Mouse (Mus musculus) hindbrain, embryonic 13.5 days (tissue): Measurements from ENCODE around the gene B4galt2. TPM values are rescaled to one million over a fixed set of nuclear protein-coding genes. Genes with fewer than 3 reads are reported as not detected.
A peak's percentile ranks its signal among the peaks of the same experiment; 100 is the strongest.

Experiments
- ATAC-seq: fragments of 200-750 bp; cut with Nextera tagmentation; 2 replicates; pipeline ENCODE4 v1.8.0; 2017; ENCODE audit warnings: moderate TSS enrichment; ENCODE audit not compliant: low FRiP score
- H3K27ac ChIP-seq: fragments of 300-500 bp; sonication (generic); 2 replicates; pipeline ENCODE4 v1.5.1; 2015; ENCODE audit warnings: inconsistent platforms, mild to moderate bottlenecking, moderate library complexity
- H3K27me3 ChIP-seq: fragments of 300-500 bp; sonication (generic); 2 replicates; pipeline ENCODE4 v1.6.1; 2015; ENCODE audit warnings: mild to moderate bottlenecking, inconsistent platforms
- H3K36me3 ChIP-seq: fragments of 300-500 bp; sonication (generic); 2 replicates; pipeline ENCODE4 v1.6.1; 2015; ENCODE audit warnings: mild to moderate bottlenecking, inconsistent platforms
- H3K4me1 ChIP-seq: fragments of 300-500 bp; sonication (generic); replicated peaks from 2 replicates; pipeline ENCODE4 v1.6.1; 2015; ENCODE audit warnings: inconsistent platforms
- H3K4me2 ChIP-seq: fragments of 300-500 bp; sonication (generic); 2 replicates; pipeline ENCODE4 v1.6.1; 2015; ENCODE audit warnings: inconsistent platforms, mild to moderate bottlenecking, moderate library complexity
- H3K4me3 ChIP-seq: fragments of 300-500 bp; sonication (generic); 2 replicates; pipeline ENCODE4 v1.5.1; 2015; ENCODE audit warnings: mild to moderate bottlenecking, inconsistent platforms
- H3K9ac ChIP-seq: fragments of 300-500 bp; sonication (generic); 2 replicates; pipeline ENCODE4 v1.6.1; 2015; ENCODE audit warnings: mild to moderate bottlenecking, inconsistent platforms
- H3K9me3 ChIP-seq: fragments of 300-500 bp; sonication (generic); 2 replicates; pipeline ENCODE4 v1.6.1; 2016; ENCODE audit warnings: inconsistent platforms
- WGBS: fragments of 180-500 bp; shearing (Covaris S2); methylation state at CpG from one replicate; pipeline ENCODE4 v1.1.7; 2015; 5-methylcytosine and 5-hydroxymethylcytosine counted together
- polyA plus RNA-seq: library from polyadenylated mRNA; unstranded; fragments of >200 nt; fragmentation: Nextera tagmentation; extraction: Ambion mirVana; gene quantifications from 2 replicates; pipeline ENCODE4 v1.2.1, GENCODE M21; 2015

The B4galt2 gene
- polyA plus RNA-seq, result 45.2 and 45.4 TPM in 2 replicates

DNA sequence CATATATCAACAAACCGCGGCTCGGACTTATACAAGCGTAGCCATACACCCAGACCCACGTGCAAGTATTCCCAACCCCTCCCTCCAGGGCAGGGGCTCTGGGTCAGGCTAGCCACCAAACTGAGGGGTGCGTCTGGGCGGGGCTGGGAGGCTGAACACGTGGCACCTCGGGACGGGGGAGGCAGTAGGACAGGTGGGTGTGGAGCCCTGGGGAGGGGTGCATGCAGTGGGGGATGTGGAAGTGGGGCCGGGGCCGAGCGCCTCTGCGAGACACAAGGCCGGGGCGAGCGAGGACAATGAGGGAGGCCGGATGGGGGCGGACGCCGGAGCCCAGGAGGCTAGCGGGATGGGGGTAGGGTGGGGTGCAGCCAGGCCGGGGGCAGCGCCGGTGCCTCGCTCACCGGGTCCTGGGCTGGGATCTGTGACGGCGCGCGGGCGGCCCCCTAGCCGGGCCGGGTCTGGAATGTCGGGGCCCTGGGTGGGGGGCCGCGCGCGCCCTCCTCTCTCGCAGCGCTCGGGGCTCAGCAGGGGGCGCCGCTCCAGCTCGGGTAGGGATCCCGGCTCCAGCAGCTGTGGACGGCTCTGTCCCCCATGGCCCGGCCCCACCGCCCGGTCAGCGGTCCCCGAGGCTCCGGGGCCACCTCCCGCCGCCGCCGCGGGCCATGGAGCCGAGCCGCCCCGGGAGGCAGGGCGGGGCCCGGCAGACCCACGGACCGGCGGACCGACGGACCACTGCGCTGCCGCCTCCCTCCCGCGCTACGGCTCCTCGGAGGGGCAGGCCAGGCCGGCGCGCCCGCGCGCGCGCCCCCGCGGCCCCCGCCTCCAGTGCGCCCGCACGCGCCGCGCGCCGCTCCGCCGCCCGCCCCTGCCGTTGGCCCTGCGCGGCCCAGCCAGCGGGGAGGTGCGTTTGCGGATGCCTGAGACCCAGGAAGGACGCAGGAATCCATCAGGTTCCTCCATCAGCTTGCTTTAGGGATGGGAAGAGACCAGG, at the start of gene B4galt2:
B4galt2 (minus strand) TSS at position 787 of the 991 bp plus-strand sequence.
- under 1% methylated on average over 63 of the region's 103 CpGs for WGBS
- H3K4me1 ChIP-seq, result peaks cover 80% of the 10 kb centered on the region
- H3K27me3 ChIP-seq, result no peaks in the 10 kb centered on the region
- peak within 1 kb of the TSS; percentile 91 for H3K9ac ChIP-seq
- H3K9me3 ChIP-seq, result no peaks in the 10 kb centered on the region
- peak; percentile 43 for ATAC-seq
- peak within 1 kb of the TSS; percentile 87 for H3K27ac ChIP-seq
- peak within 1 kb of the TSS; percentile 89 for H3K4me2 ChIP-seq
- peaks cover 52% of the 10 kb centered on the region for H3K36me3 ChIP-seq
- H3K4me3 ChIP-seq, result peak within 1 kb of the TSS; percentile 82

DNA sequence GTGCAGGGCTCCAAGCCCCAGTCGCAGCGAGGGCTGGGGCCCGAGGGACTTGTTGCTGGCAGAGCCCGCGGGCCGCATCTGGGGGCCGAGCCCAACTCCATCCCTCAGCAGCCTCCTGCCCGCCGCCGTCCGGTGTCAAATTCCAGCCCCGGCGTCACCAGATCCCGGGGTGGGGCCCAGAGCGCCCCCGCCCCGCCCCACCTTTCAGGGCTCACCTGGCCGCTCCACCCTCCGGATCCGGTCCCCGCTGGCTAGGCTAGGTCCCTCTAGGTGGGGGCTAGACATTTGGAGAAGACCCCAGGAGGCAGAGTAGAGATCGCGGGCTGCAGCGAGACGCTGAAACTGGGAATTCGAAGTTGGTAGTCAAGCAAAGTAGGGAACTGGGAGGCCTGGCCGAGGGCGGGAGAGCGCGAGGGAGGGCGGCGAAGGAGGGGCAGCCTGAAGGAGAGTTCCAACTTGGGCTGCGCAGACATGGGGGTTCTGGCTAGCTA, 46.1 kb upstream of the B4galt2 start, which contains the start of gene Artn:
Artn (minus strand) TSS at position 373 of the 491 bp plus-strand sequence.
- 0 out of 2 replicates have a peak, but pooled peaks cover 3% of the 10 kb centered on the region for H3K9me3 ChIP-seq
- H3K4me2 ChIP-seq, result peak within 1 kb of the TSS; percentile 53
- ATAC-seq, result no peak
- under 1% methylated on average over 33 of the region's 33 CpGs for WGBS
- peaks cover 37% of the 10 kb centered on the region for H3K4me1 ChIP-seq
- H3K27me3 ChIP-seq, result peaks cover 60% of the 10 kb centered on the region
- peak within 1 kb of the TSS; percentile 56 for H3K9ac ChIP-seq
- H3K27ac ChIP-seq, result no peak within 1 kb of the TSS
- peak within 1 kb of the TSS; percentile 25 for H3K4me3 ChIP-seq
- peaks cover 12% of the 10 kb centered on the region for H3K36me3 ChIP-seq

DNA sequence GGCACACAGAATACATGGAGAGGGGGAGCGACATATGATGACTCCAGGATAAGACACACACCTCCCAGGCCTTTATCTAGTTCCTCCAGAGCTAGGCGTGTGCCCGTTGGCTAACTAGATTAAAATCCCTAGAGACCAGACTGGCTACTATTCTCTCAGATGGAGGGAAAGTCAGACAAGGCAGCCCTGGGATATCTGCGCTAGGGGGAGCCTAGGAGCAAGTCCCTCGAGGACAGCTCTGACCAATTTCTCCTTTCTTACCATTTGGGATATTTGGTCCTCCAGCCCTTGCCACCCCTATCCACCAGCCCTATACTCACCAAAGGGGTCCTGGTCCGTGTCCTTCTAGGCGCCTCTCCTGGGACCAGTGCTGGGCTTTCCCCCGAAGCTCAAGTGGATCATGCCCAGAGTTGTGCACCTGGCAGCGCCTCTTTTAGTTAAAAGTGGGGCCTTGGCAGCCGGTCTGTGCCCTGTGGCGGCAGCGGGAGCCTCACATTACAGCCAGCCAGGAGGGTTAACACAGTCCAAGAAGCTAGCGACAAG, 45.5 kb upstream of the B4galt2 start:
- Histone ChIP-seq H3K36me3 (peaks cover 12% of the 10 kb centered on the region), H3K27me3 (peaks cover 66% of the 10 kb centered on the region), H3K4me3 (peak overlapping the region; percentile 25), H3K4me2 (peak overlapping the region; percentile 53), H3K4me1 (peaks cover 37% of the 10 kb centered on the region), H3K9ac (peak overlapping the region; percentile 56; the same call in 1 of the 2 replicates), H3K27ac (no peak overlapping the region), H3K9me3 (0 out of 2 replicates have a peak, but pooled peaks cover 3% of the 10 kb centered on the region)
- 3% methylated on average over 13 of the region's 13 CpGs for WGBS
- no peak for ATAC-seq

DNA sequence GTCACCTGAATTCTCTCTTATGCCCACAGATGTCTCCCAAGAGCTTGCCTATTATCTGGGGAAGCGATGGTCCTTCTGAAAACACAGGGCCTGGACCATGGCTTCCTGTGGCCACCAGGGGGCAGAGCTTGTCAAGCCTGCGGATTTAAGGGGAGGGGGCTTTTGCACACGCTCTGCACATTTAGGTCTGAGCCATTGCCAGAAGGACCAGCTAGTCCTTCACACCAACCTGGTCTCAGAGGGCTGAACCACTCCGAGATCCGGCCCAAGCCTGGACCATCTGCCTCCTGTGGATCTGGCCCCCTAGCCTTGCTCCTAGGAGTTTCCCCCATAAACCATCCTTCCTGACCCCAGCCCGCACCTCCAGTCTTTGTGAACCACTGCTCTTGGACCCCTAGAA, 44.9 kb upstream of the B4galt2 start:
- Histone ChIP-seq H3K9ac (no peak overlapping the region), H3K4me2 (no peak overlapping the region), H3K36me3 (peaks cover 12% of the 10 kb centered on the region), H3K27ac (no peak overlapping the region), H3K27me3 (peaks cover 71% of the 10 kb centered on the region), H3K9me3 (0 out of 2 replicates have a peak, but pooled peaks cover 3% of the 10 kb centered on the region), H3K4me3 (no peak overlapping the region), H3K4me1 (peaks cover 37% of the 10 kb centered on the region)
- ATAC-seq, result no peak
- WGBS, result 16% methylated on average over 6 of the region's 6 CpGs

DNA sequence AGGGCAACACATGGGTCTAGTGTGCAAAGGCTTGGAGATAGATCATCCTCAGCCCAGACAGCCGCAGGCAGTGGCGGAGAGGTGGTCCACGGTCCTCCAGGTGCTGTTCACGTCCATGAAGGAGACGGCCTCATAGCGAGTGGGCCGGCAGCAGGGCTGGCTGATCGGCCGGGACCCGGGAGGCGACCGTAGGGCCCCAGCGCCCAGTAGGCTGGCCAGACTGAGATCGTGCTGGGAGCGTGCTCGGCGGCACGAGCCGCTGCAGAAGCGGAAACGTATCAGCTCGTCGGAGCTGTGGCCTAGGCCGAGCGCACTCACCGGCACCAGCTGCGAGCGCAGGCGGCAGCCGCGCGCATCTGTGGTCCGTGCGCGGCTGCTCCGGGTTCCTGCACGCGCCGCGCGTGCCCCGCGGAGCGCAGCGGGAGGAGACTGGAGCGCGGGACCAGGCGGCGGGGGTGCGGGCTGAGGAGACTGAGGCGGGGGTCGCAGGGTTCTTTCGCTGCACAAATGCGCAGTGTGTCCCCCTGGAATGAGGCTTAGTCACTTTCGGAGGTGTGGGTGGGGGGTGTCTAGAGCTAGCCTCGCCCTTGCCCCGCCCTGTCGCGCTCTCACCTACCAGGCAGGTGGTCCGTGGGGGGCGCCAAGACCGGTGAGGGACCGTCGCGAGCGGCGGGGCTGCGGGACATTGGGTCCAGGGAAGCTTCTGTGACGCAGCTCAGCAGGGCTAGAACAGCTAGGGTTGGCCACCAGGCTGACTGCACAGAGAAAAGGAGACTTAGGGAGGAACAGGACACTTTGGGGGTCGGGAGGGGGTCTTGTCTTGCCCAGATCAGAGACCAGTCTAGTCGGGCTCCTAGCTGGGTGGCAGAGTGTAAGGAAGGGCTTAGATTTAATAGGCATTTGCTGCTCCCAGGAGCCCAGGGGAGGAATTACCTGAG, 43.5 kb upstream of the B4galt2 start:
- 0 out of 2 replicates have a peak, but pooled peaks cover 3% of the 10 kb centered on the region for H3K9me3 ChIP-seq
- H3K27ac ChIP-seq, result 0 out of 2 replicates have a peak overlapping the region, but pooled peaks have one; percentile 40
- peak overlapping the region; percentile 50 for H3K4me3 ChIP-seq
- peak overlapping the region; percentile 91 for H3K4me2 ChIP-seq
- peak overlapping the region; percentile 79 for H3K9ac ChIP-seq
- ATAC-seq, result peak; percentile 78
- peaks cover 76% of the 10 kb centered on the region for H3K27me3 ChIP-seq
- 1% methylated on average over 71 of the region's 71 CpGs for WGBS
- H3K36me3 ChIP-seq, result peaks cover under 1% of the 10 kb centered on the region; the same call in 1 of the 2 replicates
- peaks cover 37% of the 10 kb centered on the region for H3K4me1 ChIP-seq

DNA sequence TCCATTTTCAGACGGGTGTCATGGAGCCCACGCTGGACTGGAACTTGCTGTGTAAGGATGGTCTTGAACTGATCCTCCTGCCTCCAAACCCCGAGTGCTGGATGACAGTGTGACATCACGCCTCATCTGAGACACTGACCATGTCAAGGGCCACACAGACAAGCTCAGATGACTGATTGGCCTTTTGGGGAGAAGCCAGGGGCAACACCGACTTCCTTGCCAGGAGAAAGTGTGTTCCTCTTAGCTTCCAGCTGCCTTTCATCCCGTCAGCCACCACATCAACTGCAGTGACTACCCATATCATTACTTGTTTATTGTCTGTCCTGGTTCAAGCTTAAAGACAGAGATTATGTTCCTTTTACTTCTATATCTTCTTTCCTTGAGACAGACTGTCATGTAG, 41.6 kb upstream of the B4galt2 start:
- WGBS, result 70% methylated on average over 4 of the region's 6 CpGs
- Histone ChIP-seq H3K4me3 (no peak overlapping the region), H3K4me1 (peaks cover 35% of the 10 kb centered on the region), H3K9me3 (no peaks in the 10 kb centered on the region), H3K27ac (no peak overlapping the region), H3K4me2 (no peak overlapping the region), H3K9ac (no peak overlapping the region), H3K36me3 (no peaks in the 10 kb centered on the region), H3K27me3 (peaks cover 68% of the 10 kb centered on the region)
- ATAC-seq, result no peak

DNA sequence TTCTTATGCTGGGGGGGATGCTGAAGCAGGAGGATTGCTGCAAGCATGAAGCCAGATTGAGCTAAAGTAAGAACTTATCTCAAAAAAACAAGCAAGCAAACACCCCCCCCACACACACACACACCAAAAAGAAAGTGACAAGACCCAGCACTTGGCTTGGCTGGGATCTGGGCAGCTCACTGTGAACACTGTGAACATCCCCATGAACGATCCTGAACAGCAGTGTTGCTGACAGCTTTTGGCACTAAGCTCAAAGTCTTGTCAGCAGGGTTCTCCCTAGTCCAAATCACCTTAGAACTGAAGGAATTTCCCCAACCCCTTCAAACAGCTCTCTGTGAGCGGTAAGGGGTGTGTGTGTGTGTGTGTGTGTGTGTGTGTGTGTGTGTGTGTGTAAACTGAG, 40.2 kb upstream of the B4galt2 start:
- H3K4me1 ChIP-seq, result peaks cover 21% of the 10 kb centered on the region
- WGBS, result 69% methylated on average over 2 of the region's 2 CpGs
- no peak overlapping the region for H3K27ac ChIP-seq
- no peak overlapping the region for H3K4me3 ChIP-seq
- no peak overlapping the region for H3K9ac ChIP-seq
- no peaks in the 10 kb centered on the region for H3K36me3 ChIP-seq
- H3K27me3 ChIP-seq, result peaks cover 54% of the 10 kb centered on the region
- H3K4me2 ChIP-seq, result no peak overlapping the region
- ATAC-seq, result no peak
- no peaks in the 10 kb centered on the region for H3K9me3 ChIP-seq

DNA sequence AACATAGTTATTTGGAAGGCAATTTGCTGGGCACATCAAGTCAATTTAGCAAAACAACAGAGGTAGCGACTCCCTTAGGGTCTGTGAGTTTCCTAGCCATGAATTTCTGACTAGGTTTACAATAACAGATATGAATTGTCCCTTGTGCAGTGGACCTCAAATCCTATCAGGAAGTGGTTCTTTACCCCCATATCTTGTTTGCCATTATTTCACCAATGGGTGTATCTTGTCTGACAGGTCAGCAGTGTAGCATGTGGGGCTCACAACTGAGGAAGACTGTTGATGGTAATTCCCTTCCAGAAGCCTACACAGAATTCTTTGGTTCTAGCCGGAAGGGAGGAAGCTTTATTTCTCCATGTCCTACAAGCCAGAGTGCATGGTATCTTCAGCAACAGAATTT, 38.1 kb upstream of the B4galt2 start:
- H3K9me3 ChIP-seq, result no peaks in the 10 kb centered on the region
- H3K27me3 ChIP-seq, result peaks cover 33% of the 10 kb centered on the region
- no peak overlapping the region for H3K9ac ChIP-seq
- no peaks in the 10 kb centered on the region for H3K36me3 ChIP-seq
- no peak overlapping the region for H3K4me3 ChIP-seq
- H3K4me2 ChIP-seq, result no peak overlapping the region
- H3K4me1 ChIP-seq, result peaks cover 2% of the 10 kb centered on the region
- WGBS, result 94% methylated on average over 2 of the region's 2 CpGs
- H3K27ac ChIP-seq, result no peak overlapping the region
- no peak for ATAC-seq

DNA sequence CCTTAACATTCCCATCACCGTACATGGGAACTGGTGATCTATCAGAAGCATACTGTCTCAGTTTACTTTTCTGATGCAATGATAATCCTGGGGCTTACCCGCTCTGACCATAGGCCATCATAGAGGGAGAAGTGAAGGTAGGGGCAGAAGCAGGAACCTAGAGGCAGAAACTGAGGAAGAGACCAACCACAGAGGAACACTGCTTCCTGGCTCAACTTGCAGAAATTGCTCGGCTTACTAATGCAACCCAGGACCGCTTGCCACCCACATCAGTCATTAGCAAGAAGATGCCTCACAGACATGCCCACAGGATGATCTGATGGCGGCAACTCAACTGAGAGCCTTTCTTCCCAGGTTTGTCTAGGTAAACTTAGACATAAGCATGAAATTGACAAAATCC, 35.5 kb upstream of the B4galt2 start:
- H3K27me3 ChIP-seq, result peaks cover 10% of the 10 kb centered on the region; the same call in 1 of the 2 replicates
- H3K4me2 ChIP-seq, result no peak overlapping the region
- H3K27ac ChIP-seq, result no peak overlapping the region
- H3K9ac ChIP-seq, result no peak overlapping the region
- 93% methylated on average over 5 of the region's 5 CpGs for WGBS
- H3K4me1 ChIP-seq, result peaks cover 13% of the 10 kb centered on the region
- H3K9me3 ChIP-seq, result no peaks in the 10 kb centered on the region
- H3K4me3 ChIP-seq, result no peak overlapping the region
- H3K36me3 ChIP-seq, result no peaks in the 10 kb centered on the region
- no peak for ATAC-seq

DNA sequence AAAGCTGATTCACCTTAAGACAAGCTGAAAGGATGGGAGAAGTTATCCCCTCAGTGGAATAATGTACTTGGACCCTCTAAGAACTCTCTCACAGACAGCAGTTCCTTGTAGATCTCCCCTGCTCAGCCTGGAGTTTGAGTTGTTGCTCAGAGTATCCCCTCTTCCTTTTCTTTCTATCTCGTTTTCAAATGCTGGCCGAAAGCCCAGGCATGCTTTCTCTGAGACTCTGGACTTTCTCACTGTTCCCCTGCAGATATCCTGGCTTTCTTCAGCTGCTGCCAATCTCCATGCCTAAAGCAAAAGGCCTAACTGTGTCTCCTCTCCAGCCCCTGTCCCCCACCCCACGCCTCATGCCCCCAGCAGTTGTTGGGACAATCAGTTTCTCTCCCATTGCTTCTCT, 35.0 kb upstream of the B4galt2 start:
- H3K4me3 ChIP-seq, result no peak overlapping the region
- H3K36me3 ChIP-seq, result no peaks in the 10 kb centered on the region
- H3K4me1 ChIP-seq, result peaks cover 18% of the 10 kb centered on the region
- H3K27me3 ChIP-seq, result peaks cover 5% of the 10 kb centered on the region; the same call in 1 of the 2 replicates
- H3K27ac ChIP-seq, result no peak overlapping the region
- no peak overlapping the region for H3K9ac ChIP-seq
- no peak for ATAC-seq
- no peaks in the 10 kb centered on the region for H3K9me3 ChIP-seq
- no peak overlapping the region for H3K4me2 ChIP-seq
- WGBS, result 76% methylated on average over 3 of the region's 3 CpGs

DNA sequence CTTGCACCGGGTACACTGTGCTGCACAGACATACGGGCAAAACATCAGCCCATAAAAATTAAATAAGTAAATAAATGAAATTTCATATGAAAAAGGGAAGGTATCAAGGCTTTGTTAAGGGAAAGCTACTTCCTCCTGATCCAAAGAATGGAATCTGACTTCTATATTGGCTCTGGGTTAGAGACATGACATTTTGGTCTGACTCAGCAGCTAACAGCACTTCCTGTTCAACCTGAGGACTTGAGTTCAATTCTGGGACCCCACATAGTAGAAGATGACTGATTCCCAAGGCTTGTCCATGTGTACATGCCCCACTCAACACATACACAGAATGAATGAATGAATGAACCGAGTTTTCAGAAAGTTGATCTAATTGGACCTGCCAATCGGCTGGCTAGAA, 34.6 kb upstream of the B4galt2 start:
- no peak for ATAC-seq
- 94% methylated on average over 4 of the region's 4 CpGs for WGBS
- H3K9me3 ChIP-seq, result no peaks in the 10 kb centered on the region

More for the DNA sequence above, 34.6 kb upstream of the B4galt2 start:
- H3K27me3 ChIP-seq, result peaks cover 2% of the 10 kb centered on the region; the same call in 1 of the 2 replicates
- no peak overlapping the region for H3K4me3 ChIP-seq
- H3K4me2 ChIP-seq, result no peak overlapping the region
- H3K27ac ChIP-seq, result no peak overlapping the region
- H3K9ac ChIP-seq, result no peak overlapping the region
- peaks cover 22% of the 10 kb centered on the region for H3K4me1 ChIP-seq
- no peaks in the 10 kb centered on the region for H3K36me3 ChIP-seq
